Mouse (Mus musculus) G1E (cell line): ENCODE data around the gene Nat8.
"Not testable (repeated sequence)": the region's sequence is repeated elsewhere in the genome, so short reads cannot be mapped to it uniquely, and the experiment has no call there.

Source experiments
- CTCF ChIP-seq: IDR thresholded peaks from 2 replicates; pipeline ENCODE4 v1.5.1; 2012; ENCODE audit warnings: low read depth, low read length, inconsistent platforms, mixed read lengths
- GATA1 ChIP-seq: IDR thresholded peaks from 2 replicates; pipeline ENCODE4 v1.6.1; 2012; ENCODE audit warnings: borderline replicate concordance, low read length, inconsistent platforms, mixed read lengths
- GATA2 ChIP-seq: IDR thresholded peaks from 2 replicates; pipeline ENCODE4 v1.6.1; 2012; ENCODE audit warnings: low read depth, low read length, inconsistent platforms, borderline replicate concordance
- TAL1 ChIP-seq: conservative IDR thresholded peaks from 2 replicates; pipeline ENCODE4 v1.6.1; 2012; ENCODE audit warnings: low read depth, low read length, inconsistent platforms, mixed read lengths

DNA sequence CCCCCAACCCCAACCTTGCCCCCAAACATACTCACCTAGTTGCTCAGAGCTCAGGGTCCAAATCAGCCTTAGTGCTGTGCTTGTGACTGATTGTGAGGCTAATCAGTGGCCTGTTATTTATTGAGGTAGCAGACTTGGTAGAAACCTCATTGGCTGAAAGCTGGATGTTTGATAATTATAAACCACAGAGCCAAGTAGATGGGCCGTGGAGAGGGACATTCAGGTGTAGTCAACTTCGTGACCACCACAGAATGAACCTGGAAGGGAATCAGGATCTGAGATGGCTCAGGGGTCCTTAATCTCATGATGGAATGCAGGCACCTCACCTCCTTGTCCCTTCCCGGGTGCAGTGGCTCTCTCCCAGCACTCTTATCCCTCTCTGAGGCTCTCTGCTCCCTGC is 22.1 kb downstream of the Nat8 start:
- not testable (repeated sequence) for TF ChIP-seq CTCF, TAL1, GATA1, GATA2
